Mouse (Mus musculus) CH12.LX (cell line): ENCODE measurements around the gene Fam161b.

Experiments used
- CHD1 ChIP-seq: IDR thresholded peaks from 2 replicates; pipeline ENCODE4 v1.6.1; 2012; ENCODE audit warnings: low read depth, low read length, improper control_type of control experiment, inconsistent platforms
- CTCF ChIP-seq, 2 experiments: IDR thresholded peaks in 1 of 2; conservative IDR thresholded peaks in 1 of 2; 2 replicates each; pipeline ENCODE4 v1.5.1; 2011 to 2012; ENCODE audit warnings: low read depth in 2 of 2, low read length in 2 of 2, improper control_type of control experiment in 1 of 2, inconsistent platforms in 1 of 2, mild to moderate bottlenecking in 1 of 2, moderate library complexity in 1 of 2
- ETS1 ChIP-seq: conservative IDR thresholded peaks from 2 replicates; pipeline ENCODE4 v1.6.1; 2012; ENCODE audit warnings: low read depth, mild to moderate bottlenecking, inconsistent platforms, low read length, improper control_type of control experiment, moderate library complexity
- JUND ChIP-seq: conservative IDR thresholded peaks from 2 replicates; pipeline ENCODE4 v1.6.1; 2011; ENCODE audit warnings: low read depth, low read length, improper control_type of control experiment
- MAFK ChIP-seq: IDR thresholded peaks from 2 replicates; pipeline ENCODE4 v1.6.1; 2011; ENCODE audit warnings: low read length, improper control_type of control experiment; ENCODE audit not compliant: insufficient replicate concordance
- NRF1 ChIP-seq: IDR thresholded peaks from 2 replicates; pipeline ENCODE4 v1.6.1; 2014; ENCODE audit warnings: low read depth, mild to moderate bottlenecking, inconsistent platforms, low read length, improper control_type of control experiment, moderate library complexity
- POLR2A ChIP-seq: IDR thresholded peaks from 2 replicates; pipeline ENCODE4 v1.6.1; 2011; ENCODE audit warnings: low read depth, mild to moderate bottlenecking, improper control_type of control experiment, low read length
- RAD21 ChIP-seq: IDR thresholded peaks from 2 replicates; pipeline ENCODE4 v1.6.1; 2011; ENCODE audit warnings: low read depth, mild to moderate bottlenecking, low read length, improper control_type of control experiment, moderate library complexity
- SIN3A ChIP-seq: IDR thresholded peaks from 2 replicates; pipeline ENCODE4 v1.6.1; 2012; ENCODE audit warnings: low read length, improper control_type of control experiment, inconsistent platforms
- TCF12 ChIP-seq: IDR thresholded peaks from 2 replicates; pipeline ENCODE4 v1.6.1; 2014; ENCODE audit warnings: low read depth, mild to moderate bottlenecking, inconsistent platforms, low read length, improper control_type of control experiment
- USF1 ChIP-seq: IDR thresholded peaks from 2 replicates; pipeline ENCODE4 v1.6.1; 2014; ENCODE audit warnings: low read depth, mild to moderate bottlenecking, inconsistent platforms, low read length, improper control_type of control experiment
- ZC3H11A ChIP-seq: IDR thresholded peaks from 2 replicates; pipeline ENCODE4 v1.6.1; 2012; ENCODE audit warnings: low read depth, mild to moderate bottlenecking, inconsistent platforms, low read length, improper control_type of control experiment
- ZNF384 ChIP-seq: IDR thresholded peaks from 2 replicates; pipeline ENCODE4 v1.6.1; 2012; ENCODE audit warnings: low read depth, low read length, improper control_type of control experiment, inconsistent platforms

- TF ChIP-seq ETS1, result no peak
- TF ChIP-seq USF1, result no peak
- no peak for TF ChIP-seq CTCF (conservative IDR thresholded peaks at IDR 0.05 in 1 of 2, IDR thresholded peaks at IDR 0.05 in 1 of 2; ENCODE audit: low read depth in 2 of 2, low read length in 2 of 2)
- TF ChIP-seq ZC3H11A, result no peak
- no peak for TF ChIP-seq SIN3A
- TF ChIP-seq TCF12, result no peak
- no peak for TF ChIP-seq ZNF384
- no peak for TF ChIP-seq POLR2A
- TF ChIP-seq NRF1, result no peak
- no peak for TF ChIP-seq JUND
- no peak for TF ChIP-seq CHD1
- no peak for TF ChIP-seq MAFK
- no peak for TF ChIP-seq RAD21
These were observed 36.1 kb upstream of the Fam161b start for GRCm38 (mm10) chr12:84397685-84398084.
